Mouse (Mus musculus): ENCODE measurements around the gene Eif4b. TPM values are rescaled to one million over a fixed set of nuclear protein-coding genes. Genes with fewer than 3 reads are reported as not detected.

Eif4b gene
- polyA plus RNA-seq, 1 experiment from 2014 or later, result 90.5 TPM

- Histone ChIP-seq H3K27me3 (no peaks in the 10 kb centered on the region), H3K4me3 (no peak overlapping the region), H3K4me1 (peaks cover 10% of the 10 kb centered on the region), H3K27ac (no peak overlapping the region), H3K9me3 (replicated peaks) (no peaks in the 10 kb centered on the region), H3K36me3 (ENCODE audit: poor library complexity, severe bottlenecking) (peaks cover 36% of the 10 kb centered on the region), H3K4me2 (no peak overlapping the region), H3K9ac (no peak overlapping the region)
- no peak for ATAC-seq
- 73% methylated on average over 2 of the region's 2 CpGs for WGBS
Observed at GRCm38 (mm10) chr15:102080429-102080828, 6.9 kb downstream of the Eif4b start.

GRCm38 (mm10) chr15:102082148-102082547 is 8.6 kb downstream of the Eif4b start:
- no peaks in the 10 kb centered on the region for H3K27me3 ChIP-seq
- no peaks in the 10 kb centered on the region for H3K4me1 ChIP-seq
- no peak overlapping the region for H3K9ac ChIP-seq
- no peak for ATAC-seq
- H3K36me3 ChIP-seq (ENCODE audit: poor library complexity, severe bottlenecking), result peaks cover 52% of the 10 kb centered on the region
- no peak overlapping the region for H3K4me2 ChIP-seq
- H3K4me3 ChIP-seq, result no peak overlapping the region
- WGBS, result 91% methylated on average over 4 of the region's 4 CpGs
- no peak overlapping the region for H3K27ac ChIP-seq
- H3K9me3 ChIP-seq (replicated peaks), result no peaks in the 10 kb centered on the region

DNA sequence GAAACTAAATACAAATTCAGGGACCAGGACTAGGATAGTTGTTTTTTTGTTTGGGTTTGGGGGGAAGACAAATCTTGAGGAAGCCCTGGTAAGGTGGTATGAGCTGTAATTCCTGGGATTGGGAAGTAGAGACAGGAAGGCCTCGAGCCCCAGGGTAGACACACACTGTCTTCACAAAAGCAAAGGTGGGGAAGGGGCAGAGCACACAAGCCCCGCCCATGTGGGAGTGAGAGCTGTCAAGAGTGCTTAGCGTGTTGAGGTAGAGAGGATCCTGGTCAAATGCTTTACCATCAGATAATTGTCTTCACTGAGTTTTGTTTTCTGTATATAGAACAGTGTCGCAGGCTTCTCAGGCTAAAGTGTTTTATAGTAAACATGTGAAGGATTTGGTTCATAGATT is 9.5 kb downstream of the Eif4b start:
- H3K4me2 ChIP-seq, result no peak overlapping the region
- H3K4me3 ChIP-seq, result no peak overlapping the region
- no peak for ATAC-seq
- no peak overlapping the region for H3K9ac ChIP-seq
- no peak overlapping the region for H3K27ac ChIP-seq
- peaks cover 61% of the 10 kb centered on the region for H3K36me3 ChIP-seq (ENCODE audit: poor library complexity, severe bottlenecking)
- 88% methylated on average over 4 of the region's 4 CpGs for WGBS
- no peaks in the 10 kb centered on the region for H3K9me3 ChIP-seq (replicated peaks)
- no peaks in the 10 kb centered on the region for H3K4me1 ChIP-seq
- no peaks in the 10 kb centered on the region for H3K27me3 ChIP-seq

GRCm38 (mm10) chr15:102089914-102090585 is 16.5 kb downstream of the Eif4b start:
- ATAC-seq, result no peak
- Histone ChIP-seq H3K4me1 (no peaks in the 10 kb centered on the region), H3K4me3 (no peak overlapping the region), H3K27me3 (no peaks in the 10 kb centered on the region), H3K9me3 (replicated peaks) (no peaks in the 10 kb centered on the region), H3K27ac (no peak overlapping the region), H3K36me3 (ENCODE audit: poor library complexity, severe bottlenecking) (peaks cover 98% of the 10 kb centered on the region), H3K4me2 (no peak overlapping the region), H3K9ac (no peak overlapping the region)
- WGBS, result 90% methylated on average over 12 of the region's 12 CpGs

DNA sequence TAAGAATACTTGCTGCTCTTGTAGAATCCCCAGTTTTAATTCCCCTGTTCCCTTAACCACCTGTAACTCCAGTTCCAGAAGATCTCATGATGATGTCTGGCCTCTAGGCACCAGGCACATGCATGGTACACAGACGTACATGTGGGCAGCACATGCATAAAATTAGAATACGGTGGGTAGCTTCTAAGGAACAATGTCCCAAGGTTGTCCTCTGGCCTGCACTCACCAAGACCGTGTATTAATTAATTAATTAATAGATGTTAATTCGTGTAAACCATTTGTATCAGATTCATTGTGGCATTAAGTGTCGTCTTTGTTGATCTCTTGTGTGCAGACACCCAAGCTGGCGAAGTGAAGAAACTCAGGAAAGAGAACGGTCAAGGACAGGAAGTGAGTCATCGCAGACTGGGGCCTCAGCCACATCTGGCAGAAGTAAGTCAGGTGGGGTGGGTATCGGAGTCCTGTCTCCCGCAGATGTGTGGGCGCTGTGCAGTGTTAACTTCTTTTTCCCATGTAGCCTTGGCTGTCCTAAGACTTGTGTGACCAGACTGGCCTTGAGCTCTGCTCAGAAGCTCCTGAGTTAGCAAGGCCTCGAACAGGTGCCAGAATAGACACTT is 17.6 kb downstream of the Eif4b start:
- Histone ChIP-seq H3K27ac (no peak overlapping the region), H3K36me3 (ENCODE audit: poor library complexity, severe bottlenecking) (peaks cover 98% of the 10 kb centered on the region), H3K4me2 (no peak overlapping the region), H3K4me1 (no peaks in the 10 kb centered on the region), H3K27me3 (no peaks in the 10 kb centered on the region), H3K4me3 (no peak overlapping the region), H3K9me3 (replicated peaks) (no peaks in the 10 kb centered on the region), H3K9ac (no peak overlapping the region)
- no peak for ATAC-seq
- 89% methylated on average over 12 of the region's 12 CpGs for WGBS

DNA sequence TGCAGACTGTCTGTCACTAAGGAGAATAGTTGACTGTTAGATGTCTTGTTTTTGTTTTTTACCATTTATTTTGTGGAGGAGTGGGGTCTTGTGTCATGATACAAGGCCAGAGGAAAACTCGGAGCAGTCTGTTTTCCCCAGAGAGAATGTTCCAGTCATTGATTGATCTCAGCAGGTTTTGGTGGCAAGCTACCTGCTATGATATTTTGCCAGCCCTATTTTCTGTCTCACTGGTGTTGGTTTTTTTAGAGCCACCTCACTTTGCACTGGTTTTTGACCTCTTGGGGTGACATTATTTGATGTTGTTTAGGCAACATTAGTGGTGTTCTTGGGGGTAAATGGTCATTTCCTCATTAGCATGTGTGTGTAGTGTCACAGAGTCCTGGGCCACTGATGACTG is 18.1 kb downstream of the Eif4b start:
- Histone ChIP-seq H3K36me3 (ENCODE audit: poor library complexity, severe bottlenecking) (peaks cover 100% of the 10 kb centered on the region), H3K9me3 (replicated peaks) (no peaks in the 10 kb centered on the region), H3K27ac (no peak overlapping the region), H3K27me3 (no peaks in the 10 kb centered on the region), H3K4me1 (no peaks in the 10 kb centered on the region), H3K9ac (no peak overlapping the region), H3K4me2 (no peak overlapping the region), H3K4me3 (no peak overlapping the region)
- 87% methylated on average over 1 of the region's 1 CpGs for WGBS
- ATAC-seq, result no peak

DNA sequence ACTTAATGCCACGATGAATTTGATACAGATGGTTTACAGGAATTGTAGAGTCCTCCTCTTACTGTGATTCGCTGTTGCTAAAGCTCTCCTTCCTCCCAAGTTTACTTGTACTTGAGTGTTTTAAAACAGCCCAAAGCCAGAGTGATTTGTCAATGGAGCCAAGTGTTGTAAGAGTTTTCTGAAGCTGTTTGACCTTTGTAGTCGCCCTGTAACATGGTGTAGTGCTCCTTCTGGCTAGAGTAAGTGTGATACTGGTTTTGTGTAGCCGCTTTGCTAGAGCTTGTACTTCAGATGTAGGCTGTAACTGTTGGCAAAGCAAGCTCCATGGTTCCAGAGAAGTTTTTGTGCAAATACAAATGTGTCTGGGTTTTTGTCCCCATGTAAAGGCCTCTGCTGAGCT is 18.6 kb downstream of the Eif4b start:
- Histone ChIP-seq H3K4me1 (no peaks in the 10 kb centered on the region), H3K4me2 (no peak overlapping the region), H3K36me3 (ENCODE audit: poor library complexity, severe bottlenecking) (peaks cover 98% of the 10 kb centered on the region), H3K27ac (no peak overlapping the region), H3K9ac (no peak overlapping the region), H3K4me3 (no peak overlapping the region), H3K27me3 (no peaks in the 10 kb centered on the region), H3K9me3 (replicated peaks) (no peaks in the 10 kb centered on the region)
- no peak for ATAC-seq
- 93% methylated on average over 4 of the region's 4 CpGs for WGBS

DNA sequence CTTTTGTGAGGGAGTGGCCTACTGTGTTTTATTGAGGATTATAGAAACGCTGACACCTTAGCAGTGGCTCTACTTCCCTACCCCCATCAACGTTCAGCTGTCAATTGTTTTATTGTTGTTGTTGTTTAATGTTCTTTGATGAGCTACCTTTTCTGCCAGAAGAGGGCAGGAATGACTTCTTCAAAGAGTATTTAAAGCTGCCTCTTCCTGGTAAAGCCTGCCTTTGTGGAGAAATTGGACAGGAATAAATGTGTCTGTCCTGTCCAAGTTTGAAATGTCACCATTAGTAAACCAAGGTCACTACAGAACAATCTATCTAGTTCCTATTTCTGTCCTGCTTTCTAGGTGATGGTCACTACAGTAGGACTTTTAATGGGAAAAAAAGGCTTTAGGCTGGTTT is 20.6 kb downstream of the Eif4b start:
- WGBS, result 80% methylated on average over 2 of the region's 2 CpGs

GRCm38 (mm10) chr15:102094988-102095387 is 21.4 kb downstream of the Eif4b start:
- Histone ChIP-seq H3K9ac (no peak overlapping the region), H3K36me3 (ENCODE audit: poor library complexity, severe bottlenecking) (peaks cover 88% of the 10 kb centered on the region), H3K9me3 (replicated peaks) (no peaks in the 10 kb centered on the region), H3K27ac (no peak overlapping the region), H3K4me3 (no peak overlapping the region), H3K4me2 (no peak overlapping the region), H3K27me3 (peaks cover 11% of the 10 kb centered on the region; the same call in 1 of the 2 replicates), H3K4me1 (peaks cover 12% of the 10 kb centered on the region)
- ATAC-seq, result no peak
- 88% methylated on average over 16 of the region's 16 CpGs for WGBS

More for the DNA sequence above, 20.6 kb downstream of the Eif4b start:
- no peak for ATAC-seq
- Histone ChIP-seq H3K4me2 (no peak overlapping the region), H3K27ac (no peak overlapping the region), H3K4me3 (no peak overlapping the region), H3K4me1 (peaks cover 5% of the 10 kb centered on the region; the same call in 1 of the 2 replicates), H3K9me3 (replicated peaks) (no peaks in the 10 kb centered on the region), H3K36me3 (ENCODE audit: poor library complexity, severe bottlenecking) (peaks cover 97% of the 10 kb centered on the region), H3K27me3 (0 out of 2 replicates have a peak, but pooled peaks cover 8% of the 10 kb centered on the region), H3K9ac (no peak overlapping the region)

DNA sequence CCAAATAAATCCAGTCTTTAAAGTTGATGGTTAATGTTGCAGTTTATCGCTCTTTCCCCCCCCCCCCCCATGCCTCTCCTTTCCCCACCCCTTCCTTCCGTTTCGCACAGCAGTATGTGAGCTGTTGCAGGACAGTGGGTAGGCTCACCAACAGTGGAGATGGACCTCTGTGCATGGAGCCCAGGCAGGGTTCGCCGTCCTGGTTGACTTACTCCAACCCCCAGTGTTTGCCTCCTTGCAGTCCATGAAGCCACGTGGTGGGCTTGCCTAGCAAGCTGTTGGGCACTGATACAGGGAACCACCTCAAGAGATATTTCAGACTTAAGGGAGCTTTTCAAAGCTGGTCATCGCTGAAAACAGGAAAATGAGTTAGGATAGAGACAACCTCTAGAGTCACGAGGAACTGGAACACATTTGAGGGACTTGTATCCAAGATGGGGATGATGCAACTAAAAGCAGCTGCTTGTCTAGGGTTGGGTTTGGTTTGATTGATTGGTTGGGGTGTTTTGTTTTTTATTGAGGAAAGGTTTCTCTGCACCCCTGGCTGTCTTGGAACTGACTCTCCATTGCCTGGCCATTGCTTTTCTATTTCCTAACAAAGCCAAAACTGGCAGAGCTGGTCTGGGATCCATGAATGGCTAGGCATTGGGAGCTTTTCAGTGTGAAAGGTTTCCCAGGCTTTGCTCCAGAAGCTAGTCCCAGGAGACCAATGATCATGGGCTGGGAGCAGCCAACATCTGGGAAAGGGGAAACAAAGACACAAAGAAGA is 23.8 kb downstream of the Eif4b start:
- no peak overlapping the region for H3K4me2 ChIP-seq
- peaks cover 28% of the 10 kb centered on the region for H3K27me3 ChIP-seq
- WGBS, result 79% methylated on average over 8 of the region's 8 CpGs
- H3K9me3 ChIP-seq (replicated peaks), result no peaks in the 10 kb centered on the region
- ATAC-seq, result no peak
- H3K4me1 ChIP-seq, result peaks cover 35% of the 10 kb centered on the region
- H3K4me3 ChIP-seq, result no peak overlapping the region
- no peak overlapping the region for H3K9ac ChIP-seq
- H3K36me3 ChIP-seq (ENCODE audit: poor library complexity, severe bottlenecking), result peaks cover 65% of the 10 kb centered on the region
- H3K27ac ChIP-seq, result no peak overlapping the region

GRCm38 (mm10) chr15:102097991-102098555 is 24.5 kb downstream of the Eif4b start:
- H3K4me3 ChIP-seq, result no peak overlapping the region
- peaks cover 33% of the 10 kb centered on the region for H3K27me3 ChIP-seq
- H3K27ac ChIP-seq, result no peak overlapping the region
- no peaks in the 10 kb centered on the region for H3K9me3 ChIP-seq (replicated peaks)
- H3K4me2 ChIP-seq, result no peak overlapping the region
- ATAC-seq, result no peak
- peaks cover 42% of the 10 kb centered on the region for H3K4me1 ChIP-seq
- WGBS, result 29% methylated on average over 5 of the region's 5 CpGs
- peaks cover 58% of the 10 kb centered on the region for H3K36me3 ChIP-seq (ENCODE audit: poor library complexity, severe bottlenecking)
- H3K9ac ChIP-seq, result no peak overlapping the region

DNA sequence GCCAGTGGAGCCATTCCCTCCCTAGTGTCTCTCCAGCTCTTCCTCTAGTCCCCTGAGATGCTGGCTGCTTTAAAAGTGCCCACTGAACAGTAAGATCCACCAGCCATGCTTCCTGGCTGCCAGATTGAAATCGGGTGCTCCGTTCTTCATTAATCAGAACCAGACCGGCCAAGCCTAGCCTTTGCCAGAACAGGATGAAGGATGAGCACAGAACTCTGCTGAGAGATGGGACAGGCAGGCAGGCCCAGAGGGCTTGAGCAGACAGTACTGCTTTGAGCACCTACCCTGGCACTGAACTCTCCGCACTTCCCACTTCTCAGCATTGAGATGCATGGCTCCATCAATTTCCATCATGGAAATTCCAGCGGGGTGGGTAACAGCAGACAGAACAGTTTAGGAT is 25.7 kb downstream of the Eif4b start:
- H3K9me3 ChIP-seq (replicated peaks), result no peaks in the 10 kb centered on the region
- H3K9ac ChIP-seq, result no peak overlapping the region
- H3K4me3 ChIP-seq, result no peak overlapping the region
- H3K36me3 ChIP-seq (ENCODE audit: poor library complexity, severe bottlenecking), result peaks cover 46% of the 10 kb centered on the region
- 66% methylated on average over 5 of the region's 5 CpGs for WGBS
- peak overlapping the region; percentile 85 for H3K4me2 ChIP-seq
- peaks cover 37% of the 10 kb centered on the region for H3K27me3 ChIP-seq
- H3K4me1 ChIP-seq, result peaks cover 54% of the 10 kb centered on the region
- H3K27ac ChIP-seq, result no peak overlapping the region
- no peak for ATAC-seq

Measured in forebrain, embryonic 13.5 days (tissue).